Mouse (Mus musculus): ENCODE measurements around the gene Il4ra. TPM values are rescaled to one million over a fixed set of nuclear protein-coding genes. Genes with fewer than 3 reads are reported as not detected.
A peak's percentile ranks its signal among the peaks of the same experiment; 100 is the strongest.

Gene Il4ra
- polyA plus RNA-seq, 1 experiment = 23.0 TPM

- 61% methylated on average over 5 of the region's 5 CpGs for WGBS
- Histone ChIP-seq H3K4me3 (replicated peaks; ENCODE audit: control insufficient read depth, low read depth, low read length) (no peak overlapping the region), H3K4me1 (ENCODE audit: control insufficient read depth, insufficient read depth, low read length) (peaks cover 22% of the 10 kb centered on the region), H3K27ac (ENCODE audit: control insufficient read depth, insufficient read depth, low read depth, low read length, poor library complexity) (no peak overlapping the region)
- no peak for TF ChIP-seq CTCF (IDR thresholded peaks at IDR 0.05; ENCODE audit: control insufficient read depth, insufficient read depth, low read length)
- TF ChIP-seq POLR2A (IDR thresholded peaks at IDR 0.05; ENCODE audit: borderline replicate concordance, control insufficient read depth, low read depth, low read length) = no peak
Measured at GRCm38 (mm10) chr7:125558997-125559396, 7.1 kb downstream of the Il4ra start.

- TF ChIP-seq POLR2A (IDR thresholded peaks at IDR 0.05; ENCODE audit: borderline replicate concordance, control insufficient read depth, low read depth, low read length) (no peak), CTCF (IDR thresholded peaks at IDR 0.05; ENCODE audit: control insufficient read depth, insufficient read depth, low read length) (no peak)
- WGBS = 73% methylated on average over 10 of the region's 10 CpGs
- Histone ChIP-seq H3K27ac (ENCODE audit: control insufficient read depth, insufficient read depth, low read depth, low read length, poor library complexity) (no peak overlapping the region), H3K4me1 (ENCODE audit: control insufficient read depth, insufficient read depth, low read length) (peaks cover 19% of the 10 kb centered on the region), H3K4me3 (replicated peaks; ENCODE audit: control insufficient read depth, low read depth, low read length) (no peak overlapping the region)
Measured at GRCm38 (mm10) chr7:125559537-125559936, 7.6 kb downstream of the Il4ra start.

GRCm38 (mm10) chr7:125560146-125560785, 8.3 kb downstream of the Il4ra start:
- 56% methylated on average over 7 of the region's 7 CpGs for WGBS
- Histone ChIP-seq H3K27ac (ENCODE audit: control insufficient read depth, insufficient read depth, low read depth, low read length, poor library complexity) (no peak overlapping the region; the same call in 1 of the 2 replicates), H3K4me3 (replicated peaks; ENCODE audit: control insufficient read depth, low read depth, low read length) (no peak overlapping the region), H3K4me1 (ENCODE audit: control insufficient read depth, insufficient read depth, low read length) (peaks cover 18% of the 10 kb centered on the region)
- TF ChIP-seq CTCF (IDR thresholded peaks at IDR 0.05; ENCODE audit: control insufficient read depth, insufficient read depth, low read length) = no peak
- TF ChIP-seq POLR2A (IDR thresholded peaks at IDR 0.05; ENCODE audit: borderline replicate concordance, control insufficient read depth, low read depth, low read length) = no peak

- WGBS = 19% methylated on average over 9 of the region's 9 CpGs
- no peak for TF ChIP-seq POLR2A (IDR thresholded peaks at IDR 0.05; ENCODE audit: borderline replicate concordance, control insufficient read depth, low read depth, low read length)
- TF ChIP-seq CTCF (IDR thresholded peaks at IDR 0.05; ENCODE audit: control insufficient read depth, insufficient read depth, low read length) = no peak
- peaks cover 14% of the 10 kb centered on the region for H3K4me1 ChIP-seq (ENCODE audit: control insufficient read depth, insufficient read depth, low read length)
- no peak overlapping the region for H3K27ac ChIP-seq (ENCODE audit: control insufficient read depth, insufficient read depth, low read depth, low read length, poor library complexity)
- no peak overlapping the region for H3K4me3 ChIP-seq (replicated peaks; ENCODE audit: control insufficient read depth, low read depth, low read length)
Measured at GRCm38 (mm10) chr7:125561085-125561690, 9.3 kb downstream of the Il4ra start.

GRCm38 (mm10) chr7:125562413-125562812, 10.5 kb downstream of the Il4ra start:
- 78% methylated on average over 4 of the region's 4 CpGs for WGBS
- Histone ChIP-seq H3K27ac (ENCODE audit: control insufficient read depth, insufficient read depth, low read depth, low read length, poor library complexity) (no peak overlapping the region), H3K4me3 (replicated peaks; ENCODE audit: control insufficient read depth, low read depth, low read length) (no peak overlapping the region), H3K4me1 (ENCODE audit: control insufficient read depth, insufficient read depth, low read length) (peaks cover 9% of the 10 kb centered on the region)
- no peak for TF ChIP-seq POLR2A (IDR thresholded peaks at IDR 0.05; ENCODE audit: borderline replicate concordance, control insufficient read depth, low read depth, low read length)
- no peak for TF ChIP-seq CTCF (IDR thresholded peaks at IDR 0.05; ENCODE audit: control insufficient read depth, insufficient read depth, low read length)

GRCm38 (mm10) chr7:125563093-125563492, 11.2 kb downstream of the Il4ra start:
- WGBS = 57% methylated on average over 3 of the region's 3 CpGs

GRCm38 (mm10) chr7:125564316-125565024, 12.6 kb downstream of the Il4ra start:
- no peak overlapping the region for H3K4me3 ChIP-seq (replicated peaks; ENCODE audit: control insufficient read depth, low read depth, low read length)
- TF ChIP-seq POLR2A (IDR thresholded peaks at IDR 0.05; ENCODE audit: borderline replicate concordance, control insufficient read depth, low read depth, low read length) (no peak), CTCF (IDR thresholded peaks at IDR 0.05; ENCODE audit: control insufficient read depth, insufficient read depth, low read length) (peak; percentile 1; the same call in 1 of the 2 replicates)
- 71% methylated on average over 11 of the region's 11 CpGs for WGBS
- peaks cover 9% of the 10 kb centered on the region for H3K4me1 ChIP-seq (ENCODE audit: control insufficient read depth, insufficient read depth, low read length)
- no peak overlapping the region for H3K27ac ChIP-seq (ENCODE audit: control insufficient read depth, insufficient read depth, low read depth, low read length, poor library complexity)

More at GRCm38 (mm10) chr7:125563093-125563492, 11.2 kb downstream of the Il4ra start:
- Histone ChIP-seq H3K27ac (ENCODE audit: control insufficient read depth, insufficient read depth, low read depth, low read length, poor library complexity) (no peak overlapping the region), H3K4me3 (replicated peaks; ENCODE audit: control insufficient read depth, low read depth, low read length) (no peak overlapping the region), H3K4me1 (ENCODE audit: control insufficient read depth, insufficient read depth, low read length) (peaks cover 9% of the 10 kb centered on the region)
- no peak for TF ChIP-seq POLR2A (IDR thresholded peaks at IDR 0.05; ENCODE audit: borderline replicate concordance, control insufficient read depth, low read depth, low read length)
- TF ChIP-seq CTCF (IDR thresholded peaks at IDR 0.05; ENCODE audit: control insufficient read depth, insufficient read depth, low read length) = no peak

Data from bone marrow, adult 2 months (tissue).